Comparison of ENCODE assay signal across 8 mouse cellular contexts in the genomic region with DNA sequence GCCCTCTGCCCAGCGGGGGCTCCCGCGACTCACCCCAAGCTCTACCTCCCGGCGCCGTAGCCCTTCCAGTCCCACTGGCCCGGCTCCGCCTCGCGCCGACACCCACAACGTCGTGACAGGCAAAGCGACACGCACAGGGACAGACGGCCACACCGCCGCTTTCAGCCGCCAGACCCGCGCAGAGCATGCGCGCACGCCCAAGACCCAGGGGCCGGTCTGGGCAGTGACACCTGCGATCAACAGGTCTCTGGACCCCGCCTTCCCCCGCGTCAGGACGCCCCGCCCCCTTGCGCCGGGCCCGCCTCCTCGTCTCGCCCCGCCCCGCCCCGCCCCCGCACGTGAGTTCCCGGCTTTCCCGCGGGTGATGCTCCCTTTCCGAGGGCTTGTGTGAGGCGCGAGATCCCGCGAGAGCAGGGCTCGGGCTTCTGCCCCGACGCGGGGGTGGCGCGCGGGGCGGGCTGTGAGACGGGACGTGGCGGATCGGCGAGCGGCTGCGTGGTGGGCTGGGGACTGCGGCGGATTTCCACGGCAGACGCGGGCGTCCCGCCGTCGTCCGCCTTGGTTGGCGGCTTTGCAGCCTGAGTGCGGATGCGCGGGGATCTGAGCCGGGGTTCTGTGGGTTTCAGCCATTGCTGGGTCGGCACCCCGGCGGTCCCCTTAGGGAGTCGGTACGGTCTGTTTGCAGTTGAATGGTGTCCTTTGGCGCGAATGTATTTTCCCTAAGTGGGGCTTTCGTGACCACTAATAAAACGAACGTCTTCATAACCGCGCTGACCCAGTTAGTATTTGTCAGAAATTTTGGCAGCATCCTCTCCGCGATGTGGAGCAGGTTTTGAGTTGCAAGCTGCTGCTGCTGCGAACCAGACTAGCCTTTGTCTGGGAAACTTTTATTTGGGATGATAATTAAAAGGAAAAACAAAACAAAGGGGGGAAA. TPM values are rescaled to one million over a fixed set of nuclear protein-coding genes. Genes with fewer than 3 reads are reported as not detected.
DNase-seq lines count a peak whose midpoint lies in the region; ATAC-seq lines count a peak whose summit lies in the region.

A gene (minus strand): TSS at position 262 of the 934 bp plus-strand sequence.

- peak; percentile 98 for ATAC-seq in embryonic facial prominence, embryonic 11.5 days (replicated peaks; ENCODE audit: insufficient number of reproducible peaks, low FRiP score, low TSS enrichment, low read depth)
- ATAC-seq in granulocyte monocyte progenitor cell, adult 5-6 weeks (replicated peaks; ENCODE audit: poor library complexity, severe bottlenecking): peak; percentile 89
- ATAC-seq in midbrain, embryonic 11.5 days (ENCODE audit: low FRiP score): peak; percentile 98

- WGBS in embryonic facial prominence, embryonic 11.5 days: under 1% methylated on average over 70 of the region's 94 CpGs
- WGBS in midbrain, embryonic 11.5 days: under 1% methylated on average over 89 of the region's 94 CpGs

- H3K4me2 ChIP-seq in embryonic facial prominence, embryonic 11.5 days (ENCODE audit: low read depth, low read length): peak within 1 kb of the TSS; percentile 57
- H3K4me2 ChIP-seq in midbrain, embryonic 11.5 days: peak within 1 kb of the TSS; percentile 68

- peak; percentile 97 for DNase-seq in adrenal gland, postnatal 25 days
- peak; percentile 96 for DNase-seq in embryonic facial prominence, embryonic 11.5 days (ENCODE audit: low spot score)
- peak; percentile 93 for DNase-seq in kidney, adult 11 months
- DNase-seq in left cerebral cortex, postnatal 4 days: peak; percentile 97
- peak; percentile 99 for DNase-seq in midbrain, embryonic 11.5 days (ENCODE audit: low spot score, missing footprints)
- DNase-seq in right cerebral cortex, postnatal 4 days: peak; percentile 94
- DNase-seq in yolk sac, embryonic 10.5 days (ENCODE audit: low spot score): peak; percentile 98

- peak within 1 kb of the TSS; percentile 89 for H3K27ac ChIP-seq in embryonic facial prominence, embryonic 11.5 days (replicated peaks; ENCODE audit: low read depth, low read length)
- peak within 1 kb of the TSS; percentile 75 for H3K27ac ChIP-seq in midbrain, embryonic 11.5 days (ENCODE audit: low read depth, low read length)

- no peaks in the 10 kb centered on the region for H3K4me1 ChIP-seq in embryonic facial prominence, embryonic 11.5 days (ENCODE audit: control insufficient read depth, insufficient read depth, low read length)
- no peaks in the 10 kb centered on the region for H3K4me1 ChIP-seq in midbrain, embryonic 11.5 days (ENCODE audit: control insufficient read depth, insufficient read depth, low read length)

- H3K9me3 ChIP-seq in embryonic facial prominence, embryonic 11.5 days (replicated peaks; ENCODE audit: control insufficient read depth, low read length): no peaks in the 10 kb centered on the region
- H3K9me3 ChIP-seq in midbrain, embryonic 11.5 days (ENCODE audit: control insufficient read depth, low read length): no peaks in the 10 kb centered on the region

- H3K36me3 ChIP-seq in embryonic facial prominence, embryonic 11.5 days (replicated peaks; ENCODE audit: control insufficient read depth, insufficient read depth, low read depth, low read length): no peaks in the 10 kb centered on the region
- H3K36me3 ChIP-seq in midbrain, embryonic 11.5 days (ENCODE audit: control insufficient read depth, insufficient read depth, low read length): no peaks in the 10 kb centered on the region

- peak within 1 kb of the TSS; percentile 74 for H3K4me3 ChIP-seq in embryonic facial prominence, embryonic 11.5 days (ENCODE audit: low read depth, low read length)
- H3K4me3 ChIP-seq in midbrain, embryonic 11.5 days (ENCODE audit: low read depth, low read length): peak within 1 kb of the TSS; percentile 59

- H3K27me3 ChIP-seq in embryonic facial prominence, embryonic 11.5 days (ENCODE audit: control insufficient read depth, insufficient read depth, low read length): no peaks in the 10 kb centered on the region
- H3K27me3 ChIP-seq in midbrain, embryonic 11.5 days (ENCODE audit: control insufficient read depth, insufficient read depth, low read length): no peaks in the 10 kb centered on the region

- peak within 1 kb of the TSS; percentile 96 for H3K9ac ChIP-seq in embryonic facial prominence, embryonic 11.5 days (replicated peaks; ENCODE audit: low read length)
- H3K9ac ChIP-seq in midbrain, embryonic 11.5 days (ENCODE audit: low read length): peak within 1 kb of the TSS; percentile 94

- intact Hi-C loops in left cerebral cortex, postnatal 4 days (cut with DNase I): loop anchor here (10.0 kb wide), 1 partner anchor 120 kb away; no protein-coding TSS in a partner anchor

RNA-seq across cellular contexts. Expression of the gene that starts here (rescaled TPM):
- total RNA-seq in adrenal gland, postnatal 25 days (2021): 30.5 and 40.3 TPM in 2 replicates
- polyA plus RNA-seq in embryonic facial prominence, embryonic 11.5 days (2014; fragmentation: Nextera tagmentation; extraction: Ambion mirVana): 4.8 and 5.3 TPM in 2 replicates
- 5.8 and 8.3 TPM in 2 replicates for total RNA-seq in granulocyte monocyte progenitor cell, adult 5-6 weeks (2014; fragmentation: Nextera tagmentation)
- 4.6 and 4.9 TPM in 2 replicates for total RNA-seq in granulocyte monocyte progenitor cell, adult 5-6 weeks (2017)
- total RNA-seq in left cerebral cortex, postnatal 4 days (2021): 10 to 100 TPM; 17.8 to 19.0 TPM
- 3.4 and 3.7 TPM in 2 replicates for polyA plus RNA-seq in midbrain, embryonic 11.5 days (2014; fragmentation: Nextera tagmentation; extraction: Ambion mirVana)

Comparison
In these comparisons a context has a peak if more than half of its experiments do, and no peak if none do; other contexts are left out.
1. Peak in every context shown above with its lines: DNase-seq, ATAC-seq, H3K4me3 ChIP-seq and H3K27ac ChIP-seq.